Mouse (Mus musculus) midbrain, embryonic 14.5 days (tissue): ENCODE measurements at regions not wholly inside any gene's neighbourhood (a gene's known extent, or its start where the extent isn't known, plus 50 kb on each side); places are given as distances from the start of the nearest gene placed in this dataset.

Source experiments
- ATAC-seq: fragments of 200-750 bp; cut with Nextera tagmentation; 2 replicates; pipeline ENCODE4 v1.8.0; 2017; ENCODE audit warnings: moderate number of reproducible peaks, moderate library complexity; ENCODE audit not compliant: low FRiP score, low TSS enrichment
- DNase-seq: peaks from one replicate; pipeline ENCODE4 v3.0.0-alpha.2; 2015
- H3K27ac ChIP-seq: fragments of 300-500 bp; sonication (generic); replicated peaks from 2 replicates; pipeline ENCODE4 v1.5.1; 2014; ENCODE audit warnings: mild to moderate bottlenecking, low read depth, low read length, moderate library complexity
- H3K27me3 ChIP-seq: fragments of 300-500 bp; sonication (generic); 2 replicates; pipeline ENCODE4 v1.6.1; 2014; ENCODE audit warnings: low read length, control low read depth, mixed read lengths; ENCODE audit not compliant: control insufficient read depth, insufficient read depth
- H3K36me3 ChIP-seq: fragments of 300-500 bp; sonication (generic); 2 replicates; pipeline ENCODE4 v1.6.1; 2014; ENCODE audit warnings: low read length, control low read depth; ENCODE audit not compliant: control insufficient read depth, insufficient read depth
- H3K4me1 ChIP-seq: fragments of 300-500 bp; sonication (generic); 2 replicates; pipeline ENCODE4 v1.6.1; 2014; ENCODE audit warnings: mild to moderate bottlenecking, antibody characterized with exemption, low read length, control low read depth; ENCODE audit not compliant: control insufficient read depth, insufficient read depth
- H3K4me2 ChIP-seq: fragments of 300-500 bp; sonication (generic); 2 replicates; pipeline ENCODE4 v1.6.1; 2014; ENCODE audit warnings: mild to moderate bottlenecking, low read length, moderate library complexity
- H3K4me3 ChIP-seq: fragments of 300-500 bp; sonication (generic); replicated peaks from 2 replicates; pipeline ENCODE4 v1.5.1; 2014; ENCODE audit warnings: low read depth, low read length
- H3K9ac ChIP-seq: fragments of 300-500 bp; sonication (generic); replicated peaks from 2 replicates; pipeline ENCODE4 v1.6.1; 2014; ENCODE audit warnings: mild to moderate bottlenecking, low read length, moderate library complexity
- H3K9me3 ChIP-seq: fragments of 300-500 bp; sonication (generic); 2 replicates; pipeline ENCODE4 v1.6.1; 2016; ENCODE audit warnings: low read length, control low read depth, mixed read lengths; ENCODE audit not compliant: control insufficient read depth
- WGBS: fragments of 180-500 bp; shearing (Covaris S2); extraction: QIAGEN DNeasy Blood & Tissue Kit; methylation state at CpG from one replicate; pipeline ENCODE4 v1.1.7; 2014; 5-methylcytosine and 5-hydroxymethylcytosine counted together

GRCm38 (mm10) chr12:51501185-51501584 is 92.0 kb upstream of the Coch start:
- Histone ChIP-seq H3K9me3 (no peaks in the 10 kb centered on the region), H3K9ac (no peak overlapping the region), H3K36me3 (no peaks in the 10 kb centered on the region), H3K27me3 (no peaks in the 10 kb centered on the region), H3K4me2 (no peak overlapping the region), H3K4me3 (no peak overlapping the region), H3K4me1 (no peaks in the 10 kb centered on the region), H3K27ac (no peak overlapping the region)
- DNase-seq (no peak), ATAC-seq (no peak)
- 91% methylated on average over 4 of the region's 4 CpGs for WGBS

GRCm38 (mm10) chr12:51502724-51503123 is 90.4 kb upstream of the Coch start:
- H3K9me3 ChIP-seq, result no peaks in the 10 kb centered on the region

GRCm38 (mm10) chr12:51503706-51504105 is 89.4 kb upstream of the Coch start:
- Histone ChIP-seq H3K4me2 (no peak overlapping the region), H3K9me3 (no peaks in the 10 kb centered on the region), H3K4me1 (no peaks in the 10 kb centered on the region), H3K9ac (no peak overlapping the region), H3K27ac (no peak overlapping the region), H3K36me3 (no peaks in the 10 kb centered on the region), H3K4me3 (no peak overlapping the region), H3K27me3 (no peaks in the 10 kb centered on the region)
- ATAC-seq (no peak), DNase-seq (no peak)
- WGBS, result 83% methylated on average over 4 of the region's 4 CpGs

More at GRCm38 (mm10) chr12:51502724-51503123, 90.4 kb upstream of the Coch start:
- H3K4me1 ChIP-seq, result no peaks in the 10 kb centered on the region
- WGBS, result 95% methylated on average over 4 of the region's 4 CpGs
- H3K27ac ChIP-seq, result no peak overlapping the region
- H3K4me2 ChIP-seq, result no peak overlapping the region
- DNase-seq (no peak), ATAC-seq (no peak)
- H3K9ac ChIP-seq, result no peak overlapping the region
- H3K4me3 ChIP-seq, result no peak overlapping the region
- H3K36me3 ChIP-seq, result no peaks in the 10 kb centered on the region
- no peaks in the 10 kb centered on the region for H3K27me3 ChIP-seq

GRCm38 (mm10) chr12:51504581-51504980 is 88.6 kb upstream of the Coch start:
- DNase-seq (peak; percentile 9), ATAC-seq (no peak)
- Histone ChIP-seq H3K4me2 (no peak overlapping the region), H3K27me3 (no peaks in the 10 kb centered on the region), H3K4me1 (no peaks in the 10 kb centered on the region), H3K4me3 (no peak overlapping the region), H3K9ac (no peak overlapping the region), H3K36me3 (no peaks in the 10 kb centered on the region), H3K9me3 (no peaks in the 10 kb centered on the region), H3K27ac (no peak overlapping the region)
- 26% methylated on average over 7 of the region's 7 CpGs for WGBS

GRCm38 (mm10) chr12:51510010-51510409 is 83.1 kb upstream of the Coch start:
- WGBS, result 76% methylated on average over 2 of the region's 2 CpGs
- Histone ChIP-seq H3K4me3 (no peak overlapping the region), H3K9me3 (no peaks in the 10 kb centered on the region), H3K27me3 (no peaks in the 10 kb centered on the region), H3K27ac (no peak overlapping the region), H3K4me1 (no peaks in the 10 kb centered on the region), H3K36me3 (no peaks in the 10 kb centered on the region), H3K9ac (no peak overlapping the region), H3K4me2 (no peak overlapping the region)
- ATAC-seq (no peak), DNase-seq (no peak)

- Histone ChIP-seq H3K4me3 (no peak overlapping the region), H3K4me2 (no peak overlapping the region), H3K9ac (no peak overlapping the region), H3K36me3 (no peaks in the 10 kb centered on the region), H3K27me3 (no peaks in the 10 kb centered on the region), H3K4me1 (no peaks in the 10 kb centered on the region), H3K27ac (no peak overlapping the region), H3K9me3 (no peaks in the 10 kb centered on the region)
- 85% methylated on average over 3 of the region's 3 CpGs for WGBS
- ATAC-seq (no peak), DNase-seq (no peak)
Measured at GRCm38 (mm10) chr12:51516726-51517125, 76.4 kb upstream of the Coch start.

GRCm38 (mm10) chr12:51521610-51522120 is 71.5 kb upstream of the Coch start:
- Histone ChIP-seq H3K27ac (no peak overlapping the region), H3K9me3 (no peaks in the 10 kb centered on the region), H3K36me3 (no peaks in the 10 kb centered on the region), H3K4me1 (no peaks in the 10 kb centered on the region), H3K9ac (no peak overlapping the region), H3K27me3 (no peaks in the 10 kb centered on the region), H3K4me2 (no peak overlapping the region), H3K4me3 (no peak overlapping the region)
- DNase-seq, result no peak
- WGBS, result 62% methylated on average over 2 of the region's 2 CpGs
- no peak for ATAC-seq

- DNase-seq (no peak), ATAC-seq (no peak)
- H3K27ac ChIP-seq, result no peak overlapping the region
- no peaks in the 10 kb centered on the region for H3K4me1 ChIP-seq
- H3K4me3 ChIP-seq, result no peak overlapping the region
- H3K36me3 ChIP-seq, result no peaks in the 10 kb centered on the region
- H3K27me3 ChIP-seq, result no peaks in the 10 kb centered on the region
- WGBS, result 93% methylated on average over 4 of the region's 4 CpGs
- no peak overlapping the region for H3K9ac ChIP-seq
- no peaks in the 10 kb centered on the region for H3K9me3 ChIP-seq
- H3K4me2 ChIP-seq, result no peak overlapping the region
Measured at GRCm38 (mm10) chr12:51523866-51524265, 69.3 kb upstream of the Coch start.

GRCm38 (mm10) chr12:51527854-51528253 is 65.3 kb upstream of the Coch start:
- H3K9ac ChIP-seq, result no peak overlapping the region
- no peak for DNase-seq
- ATAC-seq, result no peak
- H3K27ac ChIP-seq, result no peak overlapping the region
- H3K9me3 ChIP-seq, result no peaks in the 10 kb centered on the region
- no peaks in the 10 kb centered on the region for H3K4me1 ChIP-seq
- H3K27me3 ChIP-seq, result no peaks in the 10 kb centered on the region
- H3K36me3 ChIP-seq, result no peaks in the 10 kb centered on the region
- WGBS, result 92% methylated on average over 2 of the region's 2 CpGs
- no peak overlapping the region for H3K4me3 ChIP-seq
- H3K4me2 ChIP-seq, result no peak overlapping the region
